Mouse (Mus musculus) embryonic facial prominence, embryonic 10.5 days (tissue): ENCODE results near the gene Nckap5l. TPM values are rescaled to one million over a fixed set of nuclear protein-coding genes. Genes with fewer than 3 reads are reported as not detected.
A peak's percentile ranks its signal among the peaks of the same experiment; 100 is the strongest.
"Not testable (repeated sequence)": the region's sequence is repeated elsewhere in the genome, so short reads cannot be mapped to it uniquely, and the experiment has no call there.

Source experiments
- DNase-seq: peaks from one replicate; pipeline ENCODE4 v3.0.0-alpha.2; 2017; ENCODE audit warnings: low spot score
- H3K27ac ChIP-seq: fragments of 300-500 bp; sonication (generic); replicated peaks from 2 replicates; pipeline ENCODE4 v1.5.1; 2016; ENCODE audit warnings: mild to moderate bottlenecking
- H3K27me3 ChIP-seq: fragments of 300-500 bp; sonication (generic); replicated peaks from 2 replicates; pipeline ENCODE4 v1.6.1; 2016; ENCODE audit warnings: low read depth, mild to moderate bottlenecking; ENCODE audit not compliant: poor library complexity, severe bottlenecking
- H3K36me3 ChIP-seq: fragments of 300-500 bp; sonication (generic); replicated peaks from 2 replicates; pipeline ENCODE4 v1.6.1; 2016; ENCODE audit warnings: mild to moderate bottlenecking, moderate library complexity
- H3K4me1 ChIP-seq: fragments of 300-500 bp; sonication (generic); 2 replicates; pipeline ENCODE4 v1.6.1; 2016
- H3K4me3 ChIP-seq: fragments of 300-500 bp; sonication (generic); 2 replicates; pipeline ENCODE4 v1.5.1; 2016; ENCODE audit warnings: mild to moderate bottlenecking, moderate library complexity
- H3K9me3 ChIP-seq: fragments of 300-500 bp; sonication (generic); 2 replicates; pipeline ENCODE4 v1.6.1; 2016; ENCODE audit warnings: mild to moderate bottlenecking
- WGBS: fragments of 180-500 bp; shearing (Covaris S2); methylation state at CpG from one replicate; pipeline ENCODE4 v1.1.7; 2016; 5-methylcytosine and 5-hydroxymethylcytosine counted together
- polyA plus RNA-seq: library from polyadenylated mRNA; unstranded; fragments of >200 nt; fragmentation: Nextera tagmentation; extraction: Ambion mirVana; gene quantifications from 2 replicates; pipeline ENCODE4 v1.2.1, GENCODE M21; 2016

Gene Nckap5l
- polyA plus RNA-seq, 1 experiment from 2014 or later: 14.1 TPM

GRCm38 (mm10) chr15:99456338-99456962 is 1.1 kb downstream of the Nckap5l start:
- peaks cover 45% of the 10 kb centered on the region for H3K36me3 ChIP-seq
- WGBS: 20% methylated on average over 7 of the region's 7 CpGs
- H3K27ac ChIP-seq: peak overlapping the region; percentile 94
- peaks cover 53% of the 10 kb centered on the region for H3K4me1 ChIP-seq
- H3K9me3 ChIP-seq: no peaks in the 10 kb centered on the region
- no peak for DNase-seq
- H3K4me3 ChIP-seq: peak overlapping the region; percentile 83
- no peaks in the 10 kb centered on the region for H3K27me3 ChIP-seq

DNA sequence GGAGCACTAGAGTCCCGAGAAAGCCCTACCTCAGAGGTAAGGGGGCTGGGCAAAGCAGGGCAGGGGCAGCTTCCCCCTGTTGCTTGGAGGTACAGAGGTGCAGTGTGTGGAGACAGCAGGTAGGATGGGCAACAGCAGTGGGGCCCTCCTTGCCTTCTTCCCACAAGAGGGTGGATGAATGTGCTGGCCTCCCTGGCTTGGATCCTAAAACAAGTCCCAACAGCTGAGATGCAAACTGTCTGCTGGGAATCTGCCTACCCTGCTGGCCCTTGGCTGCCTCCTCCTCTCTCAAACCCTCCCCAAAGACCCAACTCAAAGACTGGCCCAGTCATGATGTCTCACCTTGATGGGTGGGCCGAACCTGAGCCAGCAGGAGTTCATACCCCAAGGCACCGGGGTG is 2.1 kb downstream of the Nckap5l start:
- no peaks in the 10 kb centered on the region for H3K27me3 ChIP-seq
- WGBS: 80% methylated on average over 3 of the region's 3 CpGs
- peaks cover 53% of the 10 kb centered on the region for H3K4me1 ChIP-seq
- peak overlapping the region; percentile 83 for H3K4me3 ChIP-seq
- no peaks in the 10 kb centered on the region for H3K9me3 ChIP-seq
- H3K27ac ChIP-seq: peak overlapping the region; percentile 24; the same call in 1 of the 2 replicates
- no peak for DNase-seq
- H3K36me3 ChIP-seq: peaks cover 55% of the 10 kb centered on the region

GRCm38 (mm10) chr15:99454585-99455279 is 2.8 kb downstream of the Nckap5l start:
- no peak for DNase-seq
- H3K36me3 ChIP-seq: peaks cover 61% of the 10 kb centered on the region
- peaks cover 57% of the 10 kb centered on the region for H3K4me1 ChIP-seq
- no peaks in the 10 kb centered on the region for H3K27me3 ChIP-seq
- no peak overlapping the region for H3K27ac ChIP-seq
- H3K9me3 ChIP-seq: no peaks in the 10 kb centered on the region
- 89% methylated on average over 7 of the region's 7 CpGs for WGBS
- peak overlapping the region; percentile 83; the same call in 1 of the 2 replicates for H3K4me3 ChIP-seq

DNA sequence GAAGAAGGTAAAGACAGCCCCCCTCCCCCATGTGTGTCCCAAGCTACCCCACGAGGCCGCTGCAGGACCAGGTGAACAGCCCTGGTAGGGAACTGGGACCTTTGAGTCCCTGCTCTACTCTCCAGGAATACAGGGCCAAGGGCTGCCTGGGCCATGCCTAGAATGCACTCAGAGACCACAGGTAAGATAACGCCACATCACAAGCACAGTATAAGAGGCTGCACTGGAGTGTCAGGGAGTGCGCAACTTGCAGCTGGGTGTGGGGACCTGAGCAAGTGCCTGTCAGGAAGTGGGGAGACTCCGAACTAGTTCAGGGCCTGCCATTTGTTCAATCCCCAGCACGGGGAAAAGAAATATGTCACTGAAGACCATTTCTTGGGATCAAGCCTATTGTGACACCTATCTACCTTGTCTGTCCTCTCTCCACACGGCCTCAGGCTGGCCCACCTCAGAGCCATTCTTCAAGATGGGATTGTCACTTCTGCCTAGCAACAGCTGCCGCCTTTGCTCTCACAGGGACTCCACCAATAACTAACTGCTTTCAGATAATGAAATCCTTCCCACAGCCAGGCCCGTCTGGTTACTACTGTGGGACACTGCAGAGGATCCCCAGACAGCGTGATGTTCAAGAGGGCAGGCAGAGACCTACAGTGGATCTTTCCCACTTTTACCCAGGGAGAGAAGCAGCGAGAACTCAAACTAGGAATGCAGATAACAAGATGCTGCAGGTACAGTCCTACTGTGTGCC is 4.2 kb downstream of the Nckap5l start:
- peaks cover 62% of the 10 kb centered on the region for H3K4me1 ChIP-seq
- no peaks in the 10 kb centered on the region for H3K9me3 ChIP-seq
- no peak for DNase-seq
- H3K36me3 ChIP-seq: peaks cover 75% of the 10 kb centered on the region
- no peak overlapping the region for H3K27ac ChIP-seq
- H3K27me3 ChIP-seq: no peaks in the 10 kb centered on the region
- no peak overlapping the region for H3K4me3 ChIP-seq
- 77% methylated on average over 11 of the region's 11 CpGs for WGBS

DNA sequence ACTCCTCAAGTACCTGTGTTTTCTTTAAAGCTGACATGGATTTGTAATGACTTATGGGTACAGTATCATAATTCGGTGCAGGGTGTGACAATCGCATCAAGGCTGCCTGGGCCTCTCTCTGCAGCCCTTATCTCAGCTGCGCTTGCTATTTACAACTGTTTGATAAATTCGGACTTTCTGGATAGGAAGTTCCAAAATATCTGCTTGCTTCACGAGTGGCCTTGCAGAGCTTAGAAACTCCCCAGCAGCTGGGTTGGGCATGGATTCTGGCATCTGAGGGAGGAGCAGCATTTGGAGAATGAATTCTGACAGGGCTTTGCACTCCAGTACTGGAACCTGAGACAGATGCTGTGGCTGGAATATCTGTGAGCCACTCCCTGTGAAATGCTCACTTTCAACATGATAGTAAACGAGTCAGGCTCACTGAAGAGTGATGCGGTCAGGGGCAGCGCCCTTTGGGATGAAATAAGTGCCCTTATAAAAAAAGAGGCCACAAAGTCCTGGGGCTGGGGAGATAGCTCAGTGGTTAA is 7.7 kb downstream of the Nckap5l start:
- Histone ChIP-seq H3K4me1 (peaks cover 34% of the 10 kb centered on the region), H3K27me3 (no peaks in the 10 kb centered on the region), H3K36me3 (peaks cover 88% of the 10 kb centered on the region), H3K4me3 (0 out of 2 replicates have a peak overlapping the region, but pooled peaks have one; percentile 2), H3K27ac (peak overlapping the region; percentile 54), H3K9me3 (no peaks in the 10 kb centered on the region)
- WGBS: 84% methylated on average over 8 of the region's 8 CpGs
- DNase-seq: no peak

DNA sequence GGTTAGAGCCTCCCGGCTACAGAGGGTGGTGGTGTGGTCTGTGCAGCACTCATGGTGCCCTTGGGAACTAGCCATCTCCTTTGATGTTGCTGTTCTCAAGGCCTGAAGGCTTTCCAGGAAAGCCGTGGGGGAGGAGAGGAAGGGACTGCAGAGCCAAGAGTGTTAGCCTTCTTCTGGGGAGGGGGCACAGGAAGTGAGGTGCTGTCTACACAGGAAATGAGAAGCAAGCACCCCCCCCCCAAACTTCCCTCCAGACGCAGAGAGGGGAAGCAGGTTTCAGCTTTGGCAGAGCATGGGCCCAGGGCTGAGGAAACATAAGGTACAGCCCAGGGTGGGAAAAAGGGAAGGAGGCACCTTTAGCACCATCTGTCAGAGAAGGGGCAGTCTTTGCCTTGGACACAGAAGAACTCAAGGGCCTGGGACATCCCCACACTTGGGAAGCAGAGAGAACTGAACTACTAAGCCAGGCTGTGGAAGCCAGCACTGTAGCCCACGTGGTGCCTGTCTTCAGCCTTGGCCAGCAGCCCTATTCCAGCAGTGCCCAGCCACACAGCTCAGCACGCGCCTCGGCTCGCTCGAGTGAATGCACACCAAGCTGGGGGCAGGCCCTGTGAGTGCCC is 8.3 kb downstream of the Nckap5l start:
- H3K4me1 ChIP-seq: peaks cover 32% of the 10 kb centered on the region
- WGBS: 76% methylated on average over 9 of the region's 9 CpGs
- peak overlapping the region; percentile 54 for H3K27ac ChIP-seq
- peaks cover 88% of the 10 kb centered on the region for H3K36me3 ChIP-seq
- H3K4me3 ChIP-seq: 0 out of 2 replicates have a peak overlapping the region, but pooled peaks have one; percentile 2
- H3K27me3 ChIP-seq: no peaks in the 10 kb centered on the region
- DNase-seq: peak; percentile 29
- no peaks in the 10 kb centered on the region for H3K9me3 ChIP-seq

- 92% methylated on average over 10 of the region's 10 CpGs for WGBS
- H3K27ac ChIP-seq: not testable (repeated sequence)
- H3K36me3 ChIP-seq: peaks cover 73% of the 10 kb centered on the region
These were observed 11.4 kb downstream of the Nckap5l start for GRCm38 (mm10) chr15:99446136-99446535.

DNA sequence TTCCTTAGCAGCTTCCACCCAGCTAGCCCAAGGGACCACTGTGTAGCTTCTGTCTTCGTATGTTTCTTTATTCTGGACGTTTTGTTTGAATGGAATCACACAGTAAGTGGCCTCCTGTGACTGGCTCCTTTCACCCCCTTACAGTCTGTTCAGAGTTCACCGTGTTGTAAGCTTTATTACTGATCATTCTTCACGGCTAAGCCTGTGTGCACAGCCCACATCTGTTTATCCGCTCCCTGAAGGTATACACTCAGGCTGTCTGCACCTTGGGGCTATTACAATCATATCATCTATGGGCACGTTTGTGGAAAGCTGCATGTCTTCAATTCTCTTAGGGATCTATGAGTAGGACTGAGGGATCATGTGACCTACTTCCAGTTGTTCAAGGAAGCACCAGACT is 12.0 kb downstream of the Nckap5l start:
- Histone ChIP-seq H3K27me3 (no peaks in the 10 kb centered on the region), H3K27ac (no peak overlapping the region), H3K4me1 (peaks cover 38% of the 10 kb centered on the region), H3K36me3 (peaks cover 68% of the 10 kb centered on the region), H3K9me3 (no peaks in the 10 kb centered on the region), H3K4me3 (no peak overlapping the region)
- DNase-seq: no peak
- 73% methylated on average over 6 of the region's 6 CpGs for WGBS

More at GRCm38 (mm10) chr15:99446136-99446535, 11.4 kb downstream of the Nckap5l start:
- H3K27me3 ChIP-seq, DNase-seq, H3K9me3 ChIP-seq, H3K4me3 ChIP-seq: not testable (repeated sequence)
- H3K4me1 ChIP-seq: peaks cover 33% of the 10 kb centered on the region

DNA sequence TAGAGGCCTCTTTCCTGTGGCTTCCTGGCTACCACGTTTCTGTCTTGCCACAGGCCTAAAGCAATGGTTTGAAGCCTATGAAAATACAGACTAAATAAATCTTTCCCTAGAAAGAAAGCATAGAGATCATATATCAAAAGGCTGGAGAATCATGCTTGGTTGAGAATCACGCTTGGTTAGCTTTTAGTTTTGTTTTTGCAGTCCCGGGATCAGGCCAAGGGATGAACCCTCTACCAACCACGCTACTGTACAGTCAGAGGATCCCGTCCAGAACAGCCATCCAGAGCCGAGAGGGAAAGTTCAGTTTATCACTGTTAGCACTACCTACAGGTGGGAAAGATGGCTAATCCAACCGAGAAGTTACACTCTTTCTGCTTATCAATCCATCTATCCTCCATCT is 15.2 kb downstream of the Nckap5l start:
- Histone ChIP-seq H3K36me3 (peaks cover 54% of the 10 kb centered on the region), H3K9me3 (no peaks in the 10 kb centered on the region), H3K4me3 (no peak overlapping the region), H3K27ac (no peak overlapping the region), H3K27me3 (no peaks in the 10 kb centered on the region), H3K4me1 (peaks cover 42% of the 10 kb centered on the region)
- 74% methylated on average over 7 of the region's 7 CpGs for WGBS
- no peak for DNase-seq

DNA sequence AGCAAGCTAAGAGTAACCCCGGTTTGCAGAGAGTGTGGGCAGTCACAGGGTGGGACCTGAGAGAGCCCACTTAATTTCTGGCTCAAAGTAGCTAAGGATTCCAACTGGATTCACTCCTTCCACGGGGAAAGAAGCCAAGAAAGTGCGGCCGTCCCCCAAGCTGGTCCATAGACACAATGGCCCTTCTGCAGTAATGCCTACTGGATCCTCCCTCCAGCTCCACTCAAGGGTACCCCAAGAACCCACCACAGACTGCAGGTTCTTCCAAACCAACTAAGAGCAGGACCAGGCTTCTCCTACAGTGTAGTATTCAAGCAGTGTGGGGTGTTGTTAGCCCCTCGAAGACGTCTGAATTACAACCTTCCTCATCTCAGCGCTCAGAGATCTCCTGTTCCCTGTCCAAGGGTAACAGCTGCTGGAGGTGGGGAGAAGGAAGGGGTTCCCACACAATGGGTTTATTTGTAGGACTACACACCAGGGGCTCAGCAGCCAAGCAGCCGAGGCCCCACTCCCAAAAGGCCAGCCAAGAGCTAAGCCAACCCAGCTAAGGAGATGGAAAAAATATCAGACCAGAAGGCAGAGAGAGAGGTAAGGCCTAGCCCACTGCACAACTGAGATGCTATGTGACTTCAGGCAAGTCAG is 16.6 kb downstream of the Nckap5l start:
- H3K36me3 ChIP-seq: peaks cover 62% of the 10 kb centered on the region
- no peaks in the 10 kb centered on the region for H3K27me3 ChIP-seq
- DNase-seq: no peak
- H3K9me3 ChIP-seq: no peaks in the 10 kb centered on the region
- H3K4me1 ChIP-seq: peaks cover 56% of the 10 kb centered on the region
- peak overlapping the region; percentile 31 for H3K27ac ChIP-seq
- 71% methylated on average over 8 of the region's 8 CpGs for WGBS
- H3K4me3 ChIP-seq: no peak overlapping the region; the same call in 1 of the 2 replicates

GRCm38 (mm10) chr15:99440112-99440815 is 17.3 kb downstream of the Nckap5l start:
- DNase-seq: peak; percentile 38
- WGBS: 49% methylated on average over 2 of the region's 2 CpGs
- H3K9me3 ChIP-seq: no peaks in the 10 kb centered on the region
- H3K27ac ChIP-seq: peak overlapping the region; percentile 31
- H3K27me3 ChIP-seq: no peaks in the 10 kb centered on the region
- peak overlapping the region; percentile 30; the same call in 1 of the 2 replicates for H3K4me3 ChIP-seq
- H3K36me3 ChIP-seq: peaks cover 60% of the 10 kb centered on the region
- peaks cover 57% of the 10 kb centered on the region for H3K4me1 ChIP-seq
